In genomic region chr2:30063791-30064190, GRCm38 (mm10) we compare ENCODE assay signal across 8 mouse cellular contexts. TPM values are rescaled to one million over a fixed set of nuclear protein-coding genes. Genes with fewer than 3 reads are reported as not detected.
A peak's percentile ranks its signal among the peaks of the same experiment; 100 is the strongest.
DNase-seq lines count a peak whose midpoint lies in the region; ATAC-seq and TF ChIP-seq lines count a peak whose summit lies in the region.

No protein-coding gene starts in this region.

- H3K27ac ChIP-seq in liver, adult 2 months (replicated peaks; ENCODE audit: insufficient read depth, low read depth, low read length): 0 out of 2 replicates have a peak overlapping the region, but pooled peaks have one; percentile 83
- no peak overlapping the region for H3K27ac ChIP-seq in embryonic facial prominence, embryonic 11.5 days (replicated peaks; ENCODE audit: low read depth, low read length)
- H3K27ac ChIP-seq in intestine, embryonic 16.5 days (ENCODE audit: low read length): peak overlapping the region; percentile 98

- H3K4me3 ChIP-seq in liver, adult 2 months (ENCODE audit: insufficient read depth, low read depth, low read length): no peak overlapping the region
- peak overlapping the region; percentile 38; the same call in 1 of the 2 replicates for H3K4me3 ChIP-seq in embryonic facial prominence, embryonic 11.5 days (ENCODE audit: low read depth, low read length)
- peak overlapping the region; percentile 69 for H3K4me3 ChIP-seq in intestine, embryonic 16.5 days (ENCODE audit: low read length)

- no peaks in the 10 kb centered on the region for H3K9me3 ChIP-seq in embryonic facial prominence, embryonic 11.5 days (replicated peaks; ENCODE audit: control insufficient read depth, low read length)
- H3K9me3 ChIP-seq in intestine, embryonic 16.5 days (ENCODE audit: control insufficient read depth, low read length): no peaks in the 10 kb centered on the region

- no peaks in the 10 kb centered on the region for H3K27me3 ChIP-seq in liver, adult 2 months (ENCODE audit: control insufficient read depth, insufficient read depth, low read length)
- no peaks in the 10 kb centered on the region for H3K27me3 ChIP-seq in embryonic facial prominence, embryonic 11.5 days (ENCODE audit: control insufficient read depth, insufficient read depth, low read length)
- H3K27me3 ChIP-seq in intestine, embryonic 16.5 days (replicated peaks; ENCODE audit: control insufficient read depth, insufficient read depth, low read length): no peaks in the 10 kb centered on the region

- H3K79me2 ChIP-seq in liver, adult 2 months (ENCODE audit: control insufficient read depth, insufficient read depth, low read length): peaks cover 8% of the 10 kb centered on the region

- peaks cover 22% of the 10 kb centered on the region for H3K4me1 ChIP-seq in liver, adult 2 months (ENCODE audit: control insufficient read depth, insufficient read depth, low read length)
- no peaks in the 10 kb centered on the region; the same call in 1 of the 2 replicates for H3K4me1 ChIP-seq in embryonic facial prominence, embryonic 11.5 days (ENCODE audit: control insufficient read depth, insufficient read depth, low read length)
- H3K4me1 ChIP-seq in intestine, embryonic 16.5 days (ENCODE audit: control insufficient read depth, insufficient read depth, low read length): peaks cover 24% of the 10 kb centered on the region; the same call in 1 of the 2 replicates

- H3K4me2 ChIP-seq in embryonic facial prominence, embryonic 11.5 days (ENCODE audit: low read depth, low read length): peak overlapping the region; percentile 44
- peak overlapping the region; percentile 72 for H3K4me2 ChIP-seq in intestine, embryonic 16.5 days (ENCODE audit: low read depth, low read length)

- WGBS in liver, adult 2 months: 55% methylated on average over 3 of the region's 3 CpGs
- WGBS in embryonic facial prominence, embryonic 11.5 days: 12% methylated on average over 3 of the region's 3 CpGs
- 11% methylated on average over 2 of the region's 3 CpGs for WGBS in intestine, embryonic 16.5 days

- TF ChIP-seq POLR2A in liver, adult 2 months (IDR thresholded peaks at IDR 0.05; ENCODE audit: extremely low read depth, insufficient read depth, low read length): no peak

- H3K36me3 ChIP-seq in liver, adult 2 months (ENCODE audit: control insufficient read depth, insufficient read depth, low read length): peaks cover 3% of the 10 kb centered on the region; the same call in 1 of the 2 replicates
- peaks cover 3% of the 10 kb centered on the region; the same call in 1 of the 2 replicates for H3K36me3 ChIP-seq in embryonic facial prominence, embryonic 11.5 days (replicated peaks; ENCODE audit: control insufficient read depth, insufficient read depth, low read depth, low read length)
- H3K36me3 ChIP-seq in intestine, embryonic 16.5 days (ENCODE audit: control insufficient read depth, insufficient read depth, low read length): no peaks in the 10 kb centered on the region

- no peak for DNase-seq in liver, adult 2 months (ENCODE audit: extremely low read depth, low read depth, low spot score)
- no peak for DNase-seq in liver
- DNase-seq in embryonic facial prominence, embryonic 11.5 days (ENCODE audit: low spot score): no peak
- DNase-seq in naive thymus-derived CD4-positive, alpha-beta T cell, adult 2 months (ENCODE audit: low read depth): peak; percentile 55
- no peak for DNase-seq in right cerebral cortex, adult 18-20 months
- no peak for DNase-seq in layer of hippocampus, postnatal 25 days (ENCODE audit: extremely low spot score in 1 of 2, low spot score in 1 of 2)
- no peak for DNase-seq in retina, postnatal 1 day

- TF ChIP-seq CTCF in liver, adult 2 months (IDR thresholded peaks at IDR 0.05; ENCODE audit: low read depth, low read length): no peak

- no peak overlapping the region for H3K9ac ChIP-seq in liver, adult 2 months (ENCODE audit: low read depth, low read length)
- peak overlapping the region; percentile 80 for H3K9ac ChIP-seq in embryonic facial prominence, embryonic 11.5 days (replicated peaks; ENCODE audit: low read length)
- peak overlapping the region; percentile 90 for H3K9ac ChIP-seq in intestine, embryonic 16.5 days (ENCODE audit: low read depth, low read length)

- ATAC-seq in embryonic facial prominence, embryonic 11.5 days (replicated peaks; ENCODE audit: insufficient number of reproducible peaks, low FRiP score, low TSS enrichment, low read depth): no peak
- ATAC-seq in intestine, embryonic 16.5 days: no peak

RNA-seq across cellular contexts. Expression of gene Set, which starts 6.6 kb away (rescaled TPM):
- 64.2 and 85.1 TPM in 2 replicates for total RNA-seq in liver, adult 2 months (2014; rRNA removed)
- 25.9 and 26.3 TPM in 2 replicates for polyA plus RNA-seq in liver, adult 2 months (2012; rRNA removed)
- polyA plus RNA-seq in embryonic facial prominence, embryonic 11.5 days (2014; fragmentation: Nextera tagmentation; extraction: Ambion mirVana): 705 and 768 TPM in 2 replicates
- 329 and 361 TPM in 2 replicates for polyA plus RNA-seq in intestine, embryonic 16.5 days (2015; fragmentation: Nextera tagmentation; extraction: Ambion mirVana)
- 100 to 1,000 TPM; 187 to 188 TPM for total RNA-seq in layer of hippocampus, postnatal 25 days (2021)

RNA-seq across cellular contexts. Expression of gene Pkn3, which starts 13.7 kb away (rescaled TPM):
- total RNA-seq in liver, adult 2 months (2014; rRNA removed): 0.40 and 0.74 TPM in 2 replicates
- 0.96 and 1.5 TPM in 2 replicates for polyA plus RNA-seq in liver, adult 2 months (2012; rRNA removed)
- 7.8 and 8.8 TPM in 2 replicates for polyA plus RNA-seq in embryonic facial prominence, embryonic 11.5 days (2014; fragmentation: Nextera tagmentation; extraction: Ambion mirVana)
- polyA plus RNA-seq in intestine, embryonic 16.5 days (2015; fragmentation: Nextera tagmentation; extraction: Ambion mirVana): 10.4 and 10.8 TPM in 2 replicates
- 1 to 10 TPM; 1.2 to 1.9 TPM for total RNA-seq in layer of hippocampus, postnatal 25 days (2021)

RNA-seq across cellular contexts. Expression of gene Wdr34, which starts 15.1 kb away (rescaled TPM):
- 5.5 and 7.5 TPM in 2 replicates for total RNA-seq in liver, adult 2 months (2014; rRNA removed)
- 9.7 and 10.3 TPM in 2 replicates for polyA plus RNA-seq in liver, adult 2 months (2012; rRNA removed)
- polyA plus RNA-seq in embryonic facial prominence, embryonic 11.5 days (2014; fragmentation: Nextera tagmentation; extraction: Ambion mirVana): 29.7 and 29.8 TPM in 2 replicates
- 19.7 and 21.9 TPM in 2 replicates for polyA plus RNA-seq in intestine, embryonic 16.5 days (2015; fragmentation: Nextera tagmentation; extraction: Ambion mirVana)
- 10 to 100 TPM; 32.5 to 33.0 TPM for total RNA-seq in layer of hippocampus, postnatal 25 days (2021)

RNA-seq across cellular contexts. Expression of gene Zdhhc12, which starts 29.7 kb away (rescaled TPM):
- 16.8 and 26.1 TPM in 2 replicates for total RNA-seq in liver, adult 2 months (2014; rRNA removed)
- 48.9 and 53.4 TPM in 2 replicates for polyA plus RNA-seq in liver, adult 2 months (2012; rRNA removed)
- 30.9 and 31.6 TPM in 2 replicates for polyA plus RNA-seq in embryonic facial prominence, embryonic 11.5 days (2014; fragmentation: Nextera tagmentation; extraction: Ambion mirVana)
- polyA plus RNA-seq in intestine, embryonic 16.5 days (2015; fragmentation: Nextera tagmentation; extraction: Ambion mirVana): 79.0 and 86.2 TPM in 2 replicates
- 10 to 100 TPM in 1 of 2 experiments, 1 to 10 TPM in 1; 9.9 to 11.4 TPM for total RNA-seq in layer of hippocampus, postnatal 25 days (2021)

Comparison
In these comparisons a context has a peak if more than half of its experiments do, and no peak if none do; other contexts are left out.
1. RNA of gene Set, which starts 6.6 kb away (polyA plus RNA-seq): 705 to 768 TPM in embryonic facial prominence, embryonic 11.5 days and 329 to 361 TPM in intestine, embryonic 16.5 days; 25.9 to 26.3 TPM in liver, adult 2 months; every median in the first group is over 10 times any median in the second.